Mouse (Mus musculus) cerebellum, postnatal 36 days (tissue): ENCODE results near the gene Syn3.

ENCODE experiments used
- DNase-seq, 2 experiments: peaks; one replicate each; pipeline ENCODE4 v3.0.0; 2021 to 2022; ENCODE audit warnings: mixed read lengths in 2 of 2

Syn3 gene

GRCm38 (mm10) chr10:86303495-86303876 lies 195.2 kb downstream of the Syn3 start:
- DNase-seq = no peak

DNA sequence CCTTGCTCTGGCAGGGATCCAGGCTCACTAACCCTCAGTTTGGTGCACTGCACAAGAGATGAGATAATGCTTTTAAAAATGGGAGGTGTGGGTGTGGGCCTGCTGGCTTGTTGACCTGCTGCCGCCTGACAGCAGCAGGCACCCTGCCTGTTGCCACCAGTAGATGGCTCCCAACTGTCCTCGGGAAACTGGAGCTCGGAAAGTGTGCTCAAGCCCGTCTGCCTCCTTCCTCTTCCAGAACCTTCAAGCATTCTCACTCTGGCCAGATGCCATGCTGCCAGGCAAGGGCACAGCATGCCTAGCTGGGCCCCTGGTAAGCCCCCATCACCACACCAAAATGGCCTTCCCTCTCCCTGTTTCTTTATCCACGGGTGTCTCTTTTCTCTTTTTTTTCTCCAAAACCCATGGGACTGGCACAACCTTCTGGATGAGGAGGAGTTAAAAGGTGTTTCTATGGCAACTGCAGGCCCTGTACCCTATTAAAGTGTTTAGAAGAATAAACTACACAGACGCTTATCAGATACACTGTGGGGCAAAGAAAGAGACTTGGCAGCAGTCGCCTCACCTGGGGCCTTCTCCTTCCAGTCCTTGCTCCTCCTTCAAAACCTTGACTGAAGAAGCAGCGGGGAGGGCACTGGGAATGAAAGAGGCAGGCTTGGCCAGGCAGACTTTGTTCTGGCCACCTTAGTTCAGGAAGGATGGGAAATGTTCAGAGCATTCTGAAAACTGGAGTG lies 195.8 kb downstream of the Syn3 start:
- peak; percentile 79 for DNase-seq

DNA sequence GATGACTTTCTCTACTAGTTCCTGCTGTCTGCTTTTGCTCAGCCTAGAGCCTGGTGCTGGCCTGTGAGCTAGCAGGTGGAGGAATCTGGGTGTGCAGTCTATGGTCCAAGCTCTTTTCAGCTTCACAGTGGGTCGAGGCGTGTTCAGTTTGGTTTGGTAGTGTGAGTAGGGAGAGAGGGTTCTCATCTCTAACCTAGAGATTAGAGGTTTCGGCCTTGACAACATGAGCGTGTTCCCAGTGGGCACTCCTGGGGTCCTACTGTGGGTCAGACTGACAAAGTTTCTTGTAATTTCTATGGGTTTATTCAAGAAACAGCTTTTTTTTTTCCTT lies 196.4 kb downstream of the Syn3 start:
- no peak for DNase-seq

DNA sequence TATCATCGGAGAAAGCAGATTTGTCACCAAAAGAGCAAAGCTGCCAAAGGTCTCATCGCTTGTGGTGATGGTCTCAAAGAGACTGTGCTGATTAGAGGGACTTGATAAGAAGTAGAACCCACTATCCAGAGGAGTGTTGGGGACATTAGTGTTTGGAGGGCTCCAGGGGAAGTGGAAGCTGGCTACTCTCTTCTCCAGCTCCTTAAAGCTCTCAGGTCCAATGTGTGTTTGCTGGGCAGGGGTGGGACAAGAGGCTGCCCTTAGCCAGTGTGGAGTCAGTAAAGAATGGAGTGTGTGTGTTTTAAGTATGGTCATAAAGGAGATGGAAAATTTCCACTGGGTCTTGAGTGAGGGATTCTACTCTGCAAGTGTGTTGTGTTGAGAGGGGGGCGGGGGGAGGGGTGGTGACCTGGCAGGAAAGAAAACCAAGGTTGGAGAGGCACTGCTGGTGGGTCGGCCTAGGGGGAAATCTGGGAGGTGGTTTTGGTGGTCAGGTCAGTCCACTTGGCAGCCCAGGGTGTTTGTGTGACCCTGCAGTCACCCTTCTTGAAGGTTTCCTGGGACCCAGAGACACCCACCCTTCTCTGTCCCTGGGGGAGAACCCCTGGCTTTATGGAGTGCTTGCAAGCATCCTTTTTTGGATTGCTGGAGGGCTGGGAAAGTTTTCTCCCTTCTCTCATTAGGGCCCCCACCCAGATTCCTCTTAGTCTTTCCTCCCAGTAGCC lies 196.9 kb downstream of the Syn3 start:
- no peak for DNase-seq

DNA sequence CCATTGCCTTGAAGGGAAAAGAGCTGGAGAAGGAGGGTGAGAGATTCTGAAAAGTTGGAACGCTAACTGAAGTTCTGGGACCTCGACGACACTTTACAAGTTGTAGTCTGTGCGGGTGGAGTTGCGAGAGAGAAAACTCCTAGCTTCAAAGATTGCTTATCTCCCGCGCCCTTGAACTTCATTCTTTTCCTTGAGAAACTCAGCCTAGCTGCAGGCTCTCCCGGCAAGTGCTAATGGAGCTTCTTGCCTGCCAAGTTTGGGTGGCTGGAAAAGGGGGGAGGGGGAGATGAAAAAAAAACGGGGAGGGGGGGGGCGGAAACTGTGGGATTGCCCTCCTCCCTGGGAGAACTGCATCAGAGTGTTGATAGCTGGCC lies 197.6 kb downstream of the Syn3 start:
- DNase-seq = no peak

DNA sequence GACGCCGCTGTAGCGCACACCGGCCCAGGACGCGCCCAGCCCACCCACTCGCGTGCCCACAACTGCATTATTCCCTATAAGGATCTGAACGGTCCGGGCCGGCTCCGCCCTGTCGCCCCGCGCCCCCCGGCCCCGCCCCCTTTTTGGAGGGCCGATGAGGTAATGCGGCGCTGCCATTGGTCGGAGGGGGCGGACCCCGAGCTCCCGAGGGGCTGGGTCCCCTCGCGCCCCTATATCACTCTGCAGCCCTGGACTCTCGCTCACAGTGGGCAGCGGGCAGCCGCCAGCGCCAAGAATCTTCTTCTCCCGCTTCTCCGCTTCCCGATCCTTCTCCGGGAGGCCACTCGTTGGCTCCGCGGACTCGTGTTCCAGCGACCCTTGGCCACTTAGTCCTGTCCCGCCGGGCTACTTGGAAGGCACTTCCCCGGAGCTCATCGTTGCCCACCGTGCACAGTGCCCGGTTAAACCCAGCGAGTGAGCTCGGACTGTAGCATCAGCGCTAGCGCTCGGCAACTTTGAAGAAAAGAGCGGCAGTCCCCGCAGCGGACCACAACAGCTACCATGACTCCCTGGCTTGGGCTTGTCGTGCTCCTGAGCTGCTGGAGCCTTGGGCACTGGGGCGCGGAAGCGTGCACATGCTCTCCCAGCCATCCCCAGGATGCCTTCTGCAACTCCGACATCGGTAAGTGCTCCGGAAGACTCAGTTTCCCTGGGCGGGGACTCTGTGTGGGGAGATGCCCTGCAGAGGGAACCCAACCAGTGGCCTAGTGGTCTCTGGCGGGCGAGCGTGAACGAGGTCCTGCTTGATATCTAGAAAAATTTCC lies 198.2 kb downstream of the Syn3 start, which contains the start of gene Timp3:
Gene Timp3 (plus strand): TSS at position 80 of the 824 bp plus-strand sequence.
- peak in 1 of 2 experiments; percentile 33 for DNase-seq

GRCm38 (mm10) chr10:86299795-86300194 lies 198.9 kb downstream of the Syn3 start:
- no peak for DNase-seq

- DNase-seq = no peak
These were observed 200.4 kb downstream of the Syn3 start for GRCm38 (mm10) chr10:86298326-86298725.

- no peak for DNase-seq
These were observed 201.4 kb downstream of the Syn3 start for GRCm38 (mm10) chr10:86297307-86297706.

DNA sequence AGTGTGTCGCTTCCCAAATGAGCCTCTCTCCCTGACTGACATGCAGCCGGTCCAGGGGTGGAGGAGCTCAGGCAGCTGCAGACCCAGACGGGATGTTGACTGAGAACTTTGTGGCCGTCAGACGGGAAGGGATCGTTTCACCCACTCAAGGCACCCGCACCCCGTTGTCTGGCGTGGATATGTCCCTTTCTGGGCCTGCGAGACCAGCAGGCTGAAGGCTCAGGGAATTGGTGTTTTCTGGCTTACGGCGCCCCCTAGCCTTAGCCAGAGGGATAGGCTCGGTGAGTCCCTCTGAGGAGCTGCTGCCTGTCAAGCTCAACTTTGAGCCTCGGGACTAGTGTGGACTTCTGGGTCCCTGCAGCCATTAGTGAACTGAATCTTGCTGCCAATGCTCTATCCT lies 202.6 kb downstream of the Syn3 start:
- peak; percentile 70 to 75 for DNase-seq

- no peak for DNase-seq
These were observed 203.1 kb downstream of the Syn3 start for GRCm38 (mm10) chr10:86295454-86296098.

DNA sequence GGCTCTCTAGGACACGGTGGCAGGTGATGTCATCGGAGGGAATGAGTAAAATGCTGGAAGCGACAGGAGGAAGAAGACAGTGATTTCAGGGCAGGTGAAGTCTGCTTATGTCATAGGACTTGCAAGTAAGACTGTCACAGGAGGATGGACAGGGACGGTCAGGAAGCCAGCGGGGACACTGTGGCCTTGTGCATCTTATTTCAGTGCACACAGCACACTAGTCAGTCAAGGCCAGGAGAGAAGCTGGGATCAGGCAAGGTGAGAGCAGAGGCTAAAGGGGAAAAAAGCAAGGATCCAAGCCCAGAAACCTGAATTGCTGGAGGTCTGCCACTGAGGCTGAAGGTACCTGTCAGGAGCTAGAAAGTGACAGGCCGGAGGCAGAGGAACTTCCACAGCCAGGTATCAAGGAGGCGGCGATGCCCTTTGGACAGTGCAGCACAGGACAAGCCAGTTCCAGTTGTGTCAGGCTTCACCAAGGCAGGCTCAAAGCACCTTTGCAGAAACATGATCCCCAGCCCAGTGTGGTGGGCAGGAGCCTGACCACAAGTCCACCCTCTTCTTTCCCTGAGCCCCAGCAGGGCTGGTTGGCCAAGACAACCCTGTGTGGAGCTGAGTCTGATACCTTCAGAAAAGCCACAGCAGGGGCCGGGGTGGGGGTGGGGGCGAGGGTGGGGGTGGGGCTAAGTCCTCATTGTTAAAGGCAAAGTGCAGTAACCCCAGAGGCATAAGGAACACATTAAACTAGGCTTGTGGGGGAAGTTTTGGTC lies 203.9 kb downstream of the Syn3 start:
- DNase-seq = no peak

DNA sequence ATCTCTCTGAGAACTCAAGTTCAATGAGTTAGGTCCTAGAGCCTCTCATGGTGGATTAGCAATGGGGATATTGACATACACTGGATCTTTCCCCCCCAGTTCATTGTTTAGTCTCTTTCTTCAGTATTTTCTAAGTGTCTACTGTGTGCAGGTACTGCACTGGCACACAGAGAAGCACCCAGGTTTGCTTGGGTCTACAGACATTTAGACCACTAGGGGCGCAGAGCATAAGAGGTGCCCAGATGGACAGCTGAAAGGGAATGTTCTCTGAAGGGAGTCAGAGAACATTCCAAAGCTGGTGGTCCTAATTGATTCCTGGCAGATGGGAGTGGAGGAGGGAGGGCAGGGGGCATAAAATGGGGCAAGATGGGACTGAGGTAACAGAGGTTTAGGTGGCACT lies 204.8 kb downstream of the Syn3 start:
- no peak for DNase-seq

- DNase-seq = no peak
These were observed 208.5 kb downstream of the Syn3 start for GRCm38 (mm10) chr10:86290109-86290771.

DNA sequence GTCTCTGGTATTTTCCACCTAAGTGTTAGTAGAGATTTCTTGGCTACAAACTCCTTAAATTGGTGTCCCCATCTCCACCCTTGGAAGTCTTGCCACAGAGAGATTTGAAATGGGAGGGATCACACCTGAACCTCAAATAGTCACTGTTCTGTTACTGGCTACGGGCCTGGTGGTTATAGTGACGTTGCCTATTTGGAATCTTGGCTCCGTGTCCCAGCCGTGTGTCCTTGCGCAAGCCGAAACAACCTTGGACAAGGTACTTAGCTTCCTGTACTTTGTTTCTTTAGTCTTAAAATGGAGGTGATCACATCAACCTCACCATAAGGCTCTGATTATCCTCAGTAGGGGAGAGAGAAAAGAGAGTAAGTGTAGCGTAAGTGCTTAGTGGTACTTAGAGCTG lies 212.2 kb downstream of the Syn3 start:
- DNase-seq = no peak

DNA sequence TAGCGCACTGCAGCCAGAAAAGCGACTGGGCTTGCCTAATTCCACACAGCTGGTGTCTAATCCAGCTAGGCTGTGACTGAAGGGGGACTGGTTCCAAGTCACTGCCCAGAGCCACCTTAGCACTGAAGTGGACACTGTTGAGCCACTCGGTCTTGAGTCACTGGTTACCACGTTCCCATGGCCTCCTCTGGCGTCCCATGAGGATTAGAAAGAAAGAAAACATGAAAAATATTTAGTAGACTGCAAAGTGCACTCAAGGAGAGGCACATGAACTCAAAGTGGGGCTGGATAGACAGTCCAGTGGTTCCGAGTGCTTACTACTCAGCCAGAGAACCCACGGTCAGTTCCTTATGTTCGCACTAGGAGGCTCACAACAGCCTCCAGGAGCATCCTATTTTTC lies 217.5 kb downstream of the Syn3 start:
- no peak for DNase-seq

DNA sequence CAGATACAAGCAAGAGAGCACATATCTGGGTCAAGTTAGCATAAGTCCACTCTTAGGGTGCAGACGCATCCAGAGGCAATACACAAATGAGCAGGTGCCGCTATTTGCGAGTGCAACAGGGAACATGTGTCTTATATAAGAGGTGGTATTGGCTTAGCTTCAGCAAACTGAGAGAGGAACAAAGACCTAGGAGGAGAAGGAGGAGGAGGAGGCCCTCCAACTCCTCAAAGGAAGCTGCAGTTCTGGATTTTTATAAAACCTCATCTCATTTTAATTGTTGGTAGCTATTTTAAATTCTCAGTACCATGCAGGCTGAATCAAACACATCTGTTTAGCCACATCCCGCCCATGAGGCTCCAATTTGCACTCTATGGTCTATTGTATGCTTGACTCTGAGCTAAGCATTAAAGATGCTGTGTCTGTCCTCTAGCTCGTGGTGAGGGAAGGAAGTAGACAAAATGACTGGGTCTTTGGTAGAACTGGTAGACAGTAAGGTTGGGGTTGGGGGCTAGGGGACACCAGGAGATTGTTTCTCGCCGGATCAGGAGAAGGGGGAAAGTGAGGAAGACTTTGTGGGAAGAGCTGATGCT lies 219.0 kb downstream of the Syn3 start:
- DNase-seq = no peak

GRCm38 (mm10) chr10:86278481-86278880 lies 220.2 kb downstream of the Syn3 start:
- no peak for DNase-seq

- no peak for DNase-seq
These were observed 221.4 kb downstream of the Syn3 start for GRCm38 (mm10) chr10:86277327-86277726.

GRCm38 (mm10) chr10:86275585-86275984 lies 223.1 kb downstream of the Syn3 start:
- DNase-seq = no peak

DNA sequence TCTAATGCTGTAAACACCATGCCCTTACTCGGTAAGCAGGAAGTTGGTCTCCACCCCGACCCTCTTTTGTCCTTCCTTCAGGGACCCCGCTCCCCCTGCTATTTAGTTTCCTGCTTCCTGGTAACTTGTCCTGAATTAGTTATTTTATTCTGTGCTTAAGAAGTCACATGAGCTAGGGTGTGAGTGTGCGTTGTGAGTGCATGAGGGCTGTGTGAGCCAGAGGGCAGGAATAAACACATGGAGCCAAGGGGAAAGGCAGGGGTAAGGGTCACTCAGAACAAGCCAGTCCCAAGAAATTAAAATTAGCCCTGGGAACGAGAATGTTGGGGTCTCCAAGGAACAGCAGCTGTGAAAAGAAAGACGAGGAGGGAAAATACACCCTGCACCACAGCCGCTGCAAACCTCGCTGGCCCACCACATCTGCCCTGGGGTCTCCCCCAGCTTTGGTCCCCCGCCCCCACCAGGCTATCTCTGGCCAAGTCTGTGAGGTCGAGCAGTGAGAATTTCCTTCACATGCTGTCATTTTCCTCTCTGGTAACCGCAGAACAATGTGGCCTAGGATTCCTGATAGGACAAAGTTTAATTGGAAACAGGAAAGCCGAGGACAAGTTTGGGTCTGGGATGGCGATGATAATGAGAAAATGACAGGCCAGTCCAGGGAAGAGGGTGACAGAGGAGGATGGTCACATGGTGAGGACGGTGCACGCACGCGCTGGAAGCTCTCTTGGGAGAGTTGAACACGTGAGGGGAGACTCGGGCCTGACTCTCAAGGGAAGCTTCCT lies 225.1 kb downstream of the Syn3 start:
- DNase-seq = no peak
